Mouse (Mus musculus) midbrain, embryonic 15.5 days (tissue): ENCODE measurements around the gene Sephs2. TPM values are rescaled to one million over a fixed set of nuclear protein-coding genes. Genes with fewer than 3 reads are reported as not detected.
"Not testable (repeated sequence)": the region's sequence is repeated elsewhere in the genome, so short reads cannot be mapped to it uniquely, and the experiment has no call there.

Experiments used
- ATAC-seq: fragments of 200-750 bp; cut with Nextera tagmentation; replicated peaks from 2 replicates; pipeline ENCODE4 v1.8.0; 2017; ENCODE audit warnings: moderate TSS enrichment
- H3K27ac ChIP-seq: fragments of 300-500 bp; sonication (generic); 2 replicates; pipeline ENCODE4 v1.5.1; 2015; ENCODE audit warnings: mild to moderate bottlenecking, inconsistent platforms
- H3K27me3 ChIP-seq: fragments of 300-500 bp; sonication (generic); replicated peaks from 2 replicates; pipeline ENCODE4 v1.6.1; 2015; ENCODE audit warnings: inconsistent platforms
- H3K36me3 ChIP-seq: fragments of 300-500 bp; sonication (generic); replicated peaks from 2 replicates; pipeline ENCODE4 v1.6.1; 2015; ENCODE audit warnings: inconsistent platforms
- H3K4me1 ChIP-seq: fragments of 300-500 bp; sonication (generic); 2 replicates; pipeline ENCODE4 v1.6.1; 2015; ENCODE audit warnings: inconsistent platforms
- H3K4me2 ChIP-seq: fragments of 300-500 bp; sonication (generic); 2 replicates; pipeline ENCODE4 v1.6.1; 2015; ENCODE audit warnings: inconsistent platforms, mild to moderate bottlenecking, moderate library complexity
- H3K4me3 ChIP-seq: fragments of 300-500 bp; sonication (generic); 2 replicates; pipeline ENCODE4 v1.5.1; 2015; ENCODE audit warnings: mild to moderate bottlenecking, inconsistent platforms
- H3K9ac ChIP-seq: fragments of 300-500 bp; sonication (generic); 2 replicates; pipeline ENCODE4 v1.6.1; 2015; ENCODE audit warnings: mild to moderate bottlenecking, inconsistent platforms
- H3K9me3 ChIP-seq: fragments of 300-500 bp; sonication (generic); 2 replicates; pipeline ENCODE4 v1.6.1; 2016; ENCODE audit warnings: inconsistent platforms
- WGBS: fragments of 180-500 bp; shearing (Covaris S2); methylation state at CpG from one replicate; pipeline ENCODE4 v1.1.7; 2015; ENCODE audit warnings: mixed read lengths; 5-methylcytosine and 5-hydroxymethylcytosine counted together
- polyA plus RNA-seq: library from polyadenylated mRNA; unstranded; fragments of >200 nt; fragmentation: Nextera tagmentation; extraction: Ambion mirVana; gene quantifications from 2 replicates; pipeline ENCODE4 v1.2.1, GENCODE M21; 2015

Gene Sephs2
- polyA plus RNA-seq, 1 experiment from 2014 or later: 62.3 TPM

GRCm38 (mm10) chr7:127262218-127262961 lies 11.5 kb downstream of the Sephs2 start:
- ATAC-seq: no peak
- Histone ChIP-seq H3K27me3 (no peaks in the 10 kb centered on the region), H3K4me3 (no peak overlapping the region), H3K36me3 (no peaks in the 10 kb centered on the region), H3K9me3 (no peaks in the 10 kb centered on the region), H3K4me1 (peaks cover 18% of the 10 kb centered on the region), H3K4me2 (no peak overlapping the region), H3K9ac (no peak overlapping the region), H3K27ac (no peak overlapping the region)
- WGBS: 86% methylated on average over 10 of the region's 10 CpGs

GRCm38 (mm10) chr7:127260309-127261111 lies 13.3 kb downstream of the Sephs2 start, which contains the start of gene Dctpp1:
TSS of gene Dctpp1 (minus strand) at chr7:127260709.
- under 1% methylated on average over 50 of the region's 50 CpGs for WGBS
- H3K27ac ChIP-seq: peak within 1 kb of the TSS; percentile 48
- peak; percentile 98 for ATAC-seq

GRCm38 (mm10) chr7:127259186-127259905 lies 14.5 kb downstream of the Sephs2 start:
- 76% methylated on average over 8 of the region's 8 CpGs for WGBS
- ATAC-seq: no peak
- H3K9ac ChIP-seq: no peak overlapping the region
- H3K27me3 ChIP-seq: no peaks in the 10 kb centered on the region
- H3K9me3 ChIP-seq: no peaks in the 10 kb centered on the region
- H3K4me1 ChIP-seq: peaks cover 26% of the 10 kb centered on the region
- peak overlapping the region; percentile 71; the same call in 1 of the 2 replicates for H3K4me3 ChIP-seq
- no peaks in the 10 kb centered on the region for H3K36me3 ChIP-seq
- no peak overlapping the region for H3K27ac ChIP-seq
- H3K4me2 ChIP-seq: peak overlapping the region; percentile 74

More at GRCm38 (mm10) chr7:127260309-127261111, 13.3 kb downstream of the Sephs2 start, which contains the start of gene Dctpp1:
- H3K36me3 ChIP-seq: no peaks in the 10 kb centered on the region
- no peaks in the 10 kb centered on the region for H3K27me3 ChIP-seq
- peaks cover 18% of the 10 kb centered on the region for H3K4me1 ChIP-seq
- H3K9me3 ChIP-seq: no peaks in the 10 kb centered on the region
- peak within 1 kb of the TSS; percentile 71 for H3K4me3 ChIP-seq
- peak within 1 kb of the TSS; percentile 68 for H3K9ac ChIP-seq
- peak within 1 kb of the TSS; percentile 74 for H3K4me2 ChIP-seq

GRCm38 (mm10) chr7:127256518-127256917 lies 17.3 kb downstream of the Sephs2 start:
- Histone ChIP-seq H3K9ac (0 out of 2 replicates have a peak overlapping the region, but pooled peaks have one; percentile 9), H3K4me1 (peaks cover 29% of the 10 kb centered on the region), H3K4me2 (no peak overlapping the region), H3K4me3 (no peak overlapping the region), H3K9me3 (no peaks in the 10 kb centered on the region), H3K27me3 (no peaks in the 10 kb centered on the region), H3K36me3 (no peaks in the 10 kb centered on the region), H3K27ac (no peak overlapping the region)
- WGBS: 89% methylated on average over 5 of the region's 5 CpGs
- no peak for ATAC-seq

DNA sequence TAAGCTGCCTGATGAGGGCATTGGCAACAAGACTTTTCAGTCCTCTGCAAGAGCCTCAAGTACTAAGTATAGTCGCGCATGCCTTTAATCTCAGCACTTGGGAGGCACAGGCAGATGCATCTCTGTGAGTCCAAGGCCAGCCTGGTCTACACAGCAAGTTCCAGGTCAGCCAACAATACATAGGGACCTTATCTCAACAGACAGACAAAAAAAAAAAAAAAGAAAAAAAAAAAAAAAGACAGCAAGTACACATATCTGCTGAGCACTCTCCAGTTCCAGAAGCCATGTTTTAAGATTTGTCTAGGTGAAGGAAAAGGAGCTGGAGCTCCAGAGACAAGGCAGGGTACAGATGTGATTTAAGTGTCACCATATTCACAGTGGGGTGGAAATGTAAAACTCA lies 17.9 kb downstream of the Sephs2 start:
- H3K4me1 ChIP-seq: peaks cover 25% of the 10 kb centered on the region
- H3K27ac ChIP-seq: no peak overlapping the region
- WGBS: 82% methylated on average over 2 of the region's 2 CpGs
- H3K9me3 ChIP-seq: no peaks in the 10 kb centered on the region
- H3K4me3 ChIP-seq: no peak overlapping the region
- no peak for ATAC-seq
- no peak overlapping the region for H3K9ac ChIP-seq
- H3K36me3 ChIP-seq: no peaks in the 10 kb centered on the region
- H3K4me2 ChIP-seq: no peak overlapping the region
- no peaks in the 10 kb centered on the region for H3K27me3 ChIP-seq

DNA sequence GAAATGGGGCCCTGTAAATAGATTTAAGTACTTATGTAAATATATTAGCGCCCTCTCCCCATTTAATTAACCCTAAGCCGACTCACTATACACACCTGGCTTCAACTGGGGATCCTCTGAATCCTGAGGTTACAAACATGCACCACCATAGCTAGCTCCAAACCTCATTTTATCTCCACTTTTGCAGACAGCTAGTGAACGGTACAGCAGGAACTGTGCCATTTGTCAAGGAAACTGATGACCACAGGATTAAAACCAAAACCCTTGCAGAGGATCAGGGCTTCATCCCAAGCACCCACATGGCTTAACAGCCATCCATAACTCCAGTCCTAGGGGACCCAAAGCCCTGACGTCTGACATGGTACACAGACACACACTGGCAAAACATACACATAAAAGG lies 18.8 kb downstream of the Sephs2 start:
- Histone ChIP-seq H3K9ac (peak overlapping the region; percentile 71), H3K36me3 (no peaks in the 10 kb centered on the region), H3K27me3 (no peaks in the 10 kb centered on the region), H3K9me3 (no peaks in the 10 kb centered on the region), H3K4me2 (peak overlapping the region; percentile 89), H3K4me3 (peak overlapping the region; percentile 66), H3K27ac (peak overlapping the region; percentile 92), H3K4me1 (peaks cover 22% of the 10 kb centered on the region)
- ATAC-seq: no peak
- WGBS: 36% methylated on average over 4 of the region's 4 CpGs

GRCm38 (mm10) chr7:127253821-127254769 lies 19.8 kb downstream of the Sephs2 start:
- Histone ChIP-seq H3K4me1 (peaks cover 13% of the 10 kb centered on the region), H3K9ac (peak overlapping the region; percentile 71), H3K4me3 (peak overlapping the region; percentile 66), H3K9me3 (no peaks in the 10 kb centered on the region), H3K36me3 (no peaks in the 10 kb centered on the region), H3K27me3 (no peaks in the 10 kb centered on the region), H3K27ac (peak overlapping the region; percentile 92), H3K4me2 (peak overlapping the region; percentile 89)
- under 1% methylated on average over 135 of the region's 136 CpGs for WGBS
- peak; percentile 96 for ATAC-seq

DNA sequence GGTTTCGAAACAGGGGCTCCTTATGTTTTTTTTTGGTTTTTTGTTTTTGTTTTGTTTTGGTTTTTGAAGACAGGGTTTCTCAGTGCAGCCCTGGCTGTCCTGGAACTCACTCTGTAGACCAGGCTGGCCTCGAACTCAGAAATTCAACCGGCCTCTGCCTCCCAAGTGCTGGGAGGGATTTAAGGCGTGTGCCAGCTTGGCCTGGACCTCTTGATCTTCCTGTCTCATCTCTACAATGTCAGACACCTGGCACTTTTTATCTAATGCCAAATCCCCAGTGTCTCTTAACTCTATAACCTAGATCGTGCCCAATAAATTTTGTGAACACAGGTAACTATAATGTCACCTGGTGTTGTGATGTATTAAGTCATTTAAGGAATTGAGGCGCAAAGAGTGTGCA lies 20.5 kb downstream of the Sephs2 start:
- no peak; the same call in 1 of the 2 replicates for ATAC-seq
- H3K4me1 ChIP-seq: peaks cover 11% of the 10 kb centered on the region
- peak overlapping the region; percentile 66 for H3K4me3 ChIP-seq
- H3K27me3 ChIP-seq: no peaks in the 10 kb centered on the region
- peak overlapping the region; percentile 89 for H3K4me2 ChIP-seq
- no peaks in the 10 kb centered on the region for H3K9me3 ChIP-seq
- peak overlapping the region; percentile 71 for H3K9ac ChIP-seq
- H3K27ac ChIP-seq: peak overlapping the region; percentile 92
- 85% methylated on average over 6 of the region's 6 CpGs for WGBS
- no peaks in the 10 kb centered on the region for H3K36me3 ChIP-seq

DNA sequence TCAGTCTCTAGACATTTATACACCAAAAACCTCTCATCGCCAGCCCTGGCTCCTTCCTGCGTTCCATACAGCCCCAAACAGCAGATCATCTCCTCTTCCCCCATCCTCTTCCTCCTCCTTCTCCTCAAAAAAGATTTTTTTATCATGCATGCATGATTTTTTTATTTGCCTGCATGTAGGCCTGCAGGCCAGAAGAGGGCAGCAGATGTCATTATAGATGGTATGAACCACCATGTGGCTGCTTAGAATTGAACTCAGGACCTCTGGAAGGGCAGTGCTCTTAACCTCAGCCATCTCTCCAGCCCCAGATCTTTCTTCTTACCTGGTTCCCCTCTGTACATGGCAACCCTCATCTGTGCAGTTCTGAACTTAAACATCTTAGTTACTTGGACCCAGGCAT lies 21.4 kb downstream of the Sephs2 start:
- WGBS: 95% methylated on average over 2 of the region's 2 CpGs
- Histone ChIP-seq H3K4me2 (no peak overlapping the region), H3K9me3 (no peaks in the 10 kb centered on the region), H3K36me3 (no peaks in the 10 kb centered on the region), H3K4me1 (peaks cover 11% of the 10 kb centered on the region), H3K27me3 (no peaks in the 10 kb centered on the region), H3K9ac (no peak overlapping the region), H3K27ac (no peak overlapping the region), H3K4me3 (no peak overlapping the region)
- ATAC-seq: no peak

GRCm38 (mm10) chr7:127250511-127250910 lies 23.3 kb downstream of the Sephs2 start:
- H3K27me3 ChIP-seq, H3K27ac ChIP-seq, H3K4me2 ChIP-seq, H3K4me3 ChIP-seq, H3K9ac ChIP-seq, H3K9me3 ChIP-seq, ATAC-seq, H3K36me3 ChIP-seq: not testable (repeated sequence)
- WGBS: 89% methylated on average over 8 of the region's 8 CpGs
- peaks cover 22% of the 10 kb centered on the region for H3K4me1 ChIP-seq
